Mouse (Mus musculus): Measurements from ENCODE around the gene Atrn.

Atrn gene

GRCm38 (mm10) chr2:131072536-131072935 is 166.2 kb downstream of the Atrn start:
- DNase-seq (ENCODE audit: low read depth, low spot score): no peak

Measured in embryo, embryonic 11.5 days (tissue).